Mouse (Mus musculus) limb, embryonic 11.5 days (tissue): ENCODE results near the gene Spp1. TPM values are rescaled to one million over a fixed set of nuclear protein-coding genes. Genes with fewer than 3 reads are reported as not detected.

Experiments used
- ATAC-seq: fragments of 200-750 bp; cut with Nextera tagmentation; 2 replicates; pipeline ENCODE4 v1.8.0; 2017; ENCODE audit warnings: low read depth; ENCODE audit not compliant: insufficient number of reproducible peaks, low FRiP score, low TSS enrichment
- DNase-seq: peaks from one replicate; pipeline ENCODE4 v3.0.0-alpha.2; 2015; ENCODE audit warnings: low spot score
- H3K27ac ChIP-seq: fragments of 300-500 bp; sonication (generic); replicated peaks from 2 replicates; pipeline ENCODE4 v1.5.1; 2014; ENCODE audit warnings: low read depth, mild to moderate bottlenecking, low read length
- H3K27me3 ChIP-seq: fragments of 300-500 bp; sonication (generic); 2 replicates; pipeline ENCODE4 v1.6.1; 2014; ENCODE audit warnings: mild to moderate bottlenecking, low read length, mixed read lengths; ENCODE audit not compliant: control insufficient read depth, insufficient read depth
- H3K36me3 ChIP-seq: fragments of 300-500 bp; sonication (generic); 2 replicates; pipeline ENCODE4 v1.6.1; 2014; ENCODE audit warnings: mild to moderate bottlenecking, low read length, moderate library complexity, mixed read lengths; ENCODE audit not compliant: control insufficient read depth, insufficient read depth
- H3K4me1 ChIP-seq: fragments of 300-500 bp; sonication (generic); 2 replicates; pipeline ENCODE4 v1.6.1; 2014; ENCODE audit warnings: low read length, mixed read lengths; ENCODE audit not compliant: control insufficient read depth, insufficient read depth
- H3K4me2 ChIP-seq: fragments of 300-500 bp; sonication (generic); 2 replicates; pipeline ENCODE4 v1.6.1; 2014; ENCODE audit warnings: low read depth, mild to moderate bottlenecking, moderate library complexity; ENCODE audit not compliant: severe bottlenecking
- H3K4me3 ChIP-seq: fragments of 300-500 bp; sonication (generic); 2 replicates; pipeline ENCODE4 v1.5.1; 2014; ENCODE audit warnings: low read depth, low read length
- H3K9ac ChIP-seq: fragments of 300-500 bp; sonication (generic); 2 replicates; pipeline ENCODE4 v1.6.1; 2014; ENCODE audit warnings: mild to moderate bottlenecking, low read length
- H3K9me3 ChIP-seq: fragments of 300-500 bp; sonication (generic); 2 replicates; pipeline ENCODE4 v1.6.1; 2016; ENCODE audit warnings: low read length; ENCODE audit not compliant: control insufficient read depth
- WGBS: fragments of 180-500 bp; shearing (Covaris S2); extraction: QIAGEN DNeasy Blood & Tissue Kit; methylation state at CpG from one replicate; pipeline ENCODE4 v1.1.7; 2014; 5-methylcytosine and 5-hydroxymethylcytosine counted together
- polyA plus RNA-seq: library from polyadenylated mRNA; unstranded; fragments of >200 nt; fragmentation: Nextera tagmentation; extraction: Ambion mirVana; gene quantifications from 2 replicates; pipeline ENCODE4 v1.2.1, GENCODE M21; 2014

The Spp1 gene
- polyA plus RNA-seq, 1 experiment from 2014 or later: 9.9 TPM

GRCm38 (mm10) chr5:104402651-104403050 lies 32.3 kb upstream of the Spp1 start:
- Histone ChIP-seq H3K4me3 (no peak overlapping the region), H3K27me3 (no peaks in the 10 kb centered on the region), H3K36me3 (no peaks in the 10 kb centered on the region), H3K4me1 (peaks cover 8% of the 10 kb centered on the region), H3K9me3 (no peaks in the 10 kb centered on the region), H3K9ac (no peak overlapping the region), H3K27ac (no peak overlapping the region), H3K4me2 (no peak overlapping the region)
- ATAC-seq (no peak), DNase-seq (no peak)
- 55% methylated on average over 3 of the region's 3 CpGs for WGBS

- no peak overlapping the region for H3K4me3 ChIP-seq
- DNase-seq: no peak
- peaks cover 11% of the 10 kb centered on the region for H3K4me1 ChIP-seq
- H3K27me3 ChIP-seq: no peaks in the 10 kb centered on the region
- H3K27ac ChIP-seq: no peak overlapping the region
- H3K9ac ChIP-seq: no peak overlapping the region
- no peaks in the 10 kb centered on the region for H3K36me3 ChIP-seq
- no peak overlapping the region for H3K4me2 ChIP-seq
- 79% methylated on average over 3 of the region's 3 CpGs for WGBS
- no peak for ATAC-seq
- no peaks in the 10 kb centered on the region for H3K9me3 ChIP-seq
These were observed 31.6 kb upstream of the Spp1 start for GRCm38 (mm10) chr5:104403351-104403750.

- ATAC-seq (no peak), DNase-seq (no peak)
- Histone ChIP-seq H3K4me1 (peaks cover 15% of the 10 kb centered on the region), H3K27ac (no peak overlapping the region), H3K9me3 (no peaks in the 10 kb centered on the region), H3K36me3 (no peaks in the 10 kb centered on the region), H3K4me2 (no peak overlapping the region), H3K4me3 (no peak overlapping the region), H3K9ac (no peak overlapping the region), H3K27me3 (no peaks in the 10 kb centered on the region)
- 85% methylated on average over 7 of the region's 7 CpGs for WGBS
These were observed 30.4 kb upstream of the Spp1 start for GRCm38 (mm10) chr5:104404551-104404950.

- no peak for DNase-seq
- Histone ChIP-seq H3K27me3 (no peaks in the 10 kb centered on the region), H3K4me2 (no peak overlapping the region), H3K27ac (no peak overlapping the region), H3K4me3 (no peak overlapping the region), H3K9me3 (no peaks in the 10 kb centered on the region), H3K4me1 (peaks cover 15% of the 10 kb centered on the region), H3K36me3 (no peaks in the 10 kb centered on the region), H3K9ac (no peak overlapping the region)
- no peak for ATAC-seq
- WGBS: 71% methylated on average over 3 of the region's 3 CpGs
These were observed 29.9 kb upstream of the Spp1 start for GRCm38 (mm10) chr5:104405051-104405450.

GRCm38 (mm10) chr5:104406756-104407155 lies 28.2 kb upstream of the Spp1 start:
- peak overlapping the region; percentile 97 for H3K27ac ChIP-seq

GRCm38 (mm10) chr5:104407541-104408231 lies 27.2 kb upstream of the Spp1 start:
- peak; percentile 46 for DNase-seq
- no peak overlapping the region for H3K4me3 ChIP-seq
- no peaks in the 10 kb centered on the region for H3K9me3 ChIP-seq
- no peaks in the 10 kb centered on the region for H3K36me3 ChIP-seq
- H3K27ac ChIP-seq: peak overlapping the region; percentile 97
- peak; percentile 74; the same call in 1 of the 2 replicates for ATAC-seq
- H3K27me3 ChIP-seq: no peaks in the 10 kb centered on the region
- WGBS: 28% methylated on average over 2 of the region's 2 CpGs
- H3K9ac ChIP-seq: no peak overlapping the region
- H3K4me1 ChIP-seq: peaks cover 17% of the 10 kb centered on the region
- H3K4me2 ChIP-seq: no peak overlapping the region

More at GRCm38 (mm10) chr5:104406756-104407155, 28.2 kb upstream of the Spp1 start:
- WGBS: 5% methylated on average over 3 of the region's 3 CpGs
- Histone ChIP-seq H3K9me3 (no peaks in the 10 kb centered on the region), H3K4me2 (no peak overlapping the region), H3K4me3 (no peak overlapping the region), H3K4me1 (peaks cover 15% of the 10 kb centered on the region), H3K27me3 (no peaks in the 10 kb centered on the region), H3K36me3 (no peaks in the 10 kb centered on the region), H3K9ac (no peak overlapping the region)
- DNase-seq: peak; percentile 55
- peak; percentile 36; the same call in 1 of the 2 replicates for ATAC-seq

GRCm38 (mm10) chr5:104408549-104408948 lies 26.4 kb upstream of the Spp1 start:
- DNase-seq: no peak
- H3K4me1 ChIP-seq: peaks cover 18% of the 10 kb centered on the region
- 91% methylated on average over 7 of the region's 7 CpGs for WGBS

GRCm38 (mm10) chr5:104415999-104416398 lies 18.9 kb upstream of the Spp1 start:
- H3K27ac ChIP-seq: no peak overlapping the region
- H3K9ac ChIP-seq: no peak overlapping the region
- no peak overlapping the region for H3K4me2 ChIP-seq
- no peaks in the 10 kb centered on the region for H3K27me3 ChIP-seq
- DNase-seq (no peak), ATAC-seq (peak; percentile 89)
- H3K36me3 ChIP-seq: no peaks in the 10 kb centered on the region
- no peaks in the 10 kb centered on the region for H3K9me3 ChIP-seq
- peaks cover 11% of the 10 kb centered on the region; the same call in 1 of the 2 replicates for H3K4me1 ChIP-seq
- H3K4me3 ChIP-seq: no peak overlapping the region
- WGBS: 11% methylated on average over 2 of the region's 2 CpGs

More at GRCm38 (mm10) chr5:104408549-104408948, 26.4 kb upstream of the Spp1 start:
- Histone ChIP-seq H3K9me3 (no peaks in the 10 kb centered on the region), H3K4me3 (no peak overlapping the region), H3K9ac (no peak overlapping the region), H3K27ac (peak overlapping the region; percentile 97), H3K36me3 (no peaks in the 10 kb centered on the region), H3K4me2 (no peak overlapping the region), H3K27me3 (no peaks in the 10 kb centered on the region)
- ATAC-seq: no peak
